Mouse (Mus musculus): Measurements from ENCODE around the gene Rpl3. TPM values are rescaled to one million over a fixed set of nuclear protein-coding genes. Genes with fewer than 3 reads are reported as not detected.

Gene Rpl3
- polyA plus RNA-seq, 1 experiment from 2014 or later, result 407 TPM

DNA sequence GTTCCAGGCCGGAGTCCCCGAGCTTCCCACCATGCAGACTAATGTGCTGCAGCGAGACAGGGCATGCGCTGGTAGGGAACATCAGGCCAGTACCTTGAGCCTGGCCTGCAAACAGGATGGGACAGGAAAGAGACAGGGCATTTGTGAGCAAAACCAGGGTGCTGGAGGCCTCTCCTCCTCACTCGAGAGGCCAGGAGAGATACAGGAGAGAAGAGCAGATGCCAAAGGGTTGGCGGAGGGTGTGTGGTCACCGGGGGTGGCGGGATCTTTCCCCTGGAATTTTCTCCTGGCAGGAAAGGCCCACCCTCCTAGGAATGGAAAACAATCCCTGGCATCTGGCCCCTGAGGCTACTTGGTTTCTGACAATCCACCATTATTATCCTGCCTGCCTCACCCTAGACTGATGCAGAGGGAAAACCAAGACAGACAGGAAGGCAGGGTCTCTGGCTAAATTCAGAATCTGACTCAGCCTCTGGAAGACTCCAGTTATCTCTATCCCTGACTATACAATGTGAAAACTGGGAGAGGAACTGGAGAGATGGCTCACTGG is 21.5 kb downstream of the Rpl3 start:
- no peak overlapping the region for H3K27ac ChIP-seq (ENCODE audit: low read depth)
- ATAC-seq (no peak), DNase-seq (no peak)
- H3K9me3 ChIP-seq (ENCODE audit: low read length), result no peaks in the 10 kb centered on the region
- H3K4me2 ChIP-seq (ENCODE audit: low read depth, low read length), result no peak overlapping the region
- no peak for TF ChIP-seq EP300 (IDR thresholded peaks at IDR 0.05; ENCODE audit: low read depth)
- no peak for TF ChIP-seq CTCF (IDR thresholded peaks at IDR 0.05; ENCODE audit: low read depth)
- H3K9ac ChIP-seq (replicated peaks), result no peak overlapping the region
- H3K4me1 ChIP-seq (ENCODE audit: insufficient read depth), result peaks cover 3% of the 10 kb centered on the region; the same call in 1 of the 2 replicates
- H3K36me3 ChIP-seq (replicated peaks; ENCODE audit: insufficient read depth, low read length), result no peaks in the 10 kb centered on the region
- no peak overlapping the region for H3K4me3 ChIP-seq (ENCODE audit: low read depth, low read length)
- 0 out of 2 replicates have a peak, but pooled peaks cover 2% of the 10 kb centered on the region for H3K27me3 ChIP-seq (ENCODE audit: insufficient read depth, low read length)
- 68% methylated on average over 8 of the region's 8 CpGs for WGBS (ENCODE audit: insufficient replicate concordance)

DNA sequence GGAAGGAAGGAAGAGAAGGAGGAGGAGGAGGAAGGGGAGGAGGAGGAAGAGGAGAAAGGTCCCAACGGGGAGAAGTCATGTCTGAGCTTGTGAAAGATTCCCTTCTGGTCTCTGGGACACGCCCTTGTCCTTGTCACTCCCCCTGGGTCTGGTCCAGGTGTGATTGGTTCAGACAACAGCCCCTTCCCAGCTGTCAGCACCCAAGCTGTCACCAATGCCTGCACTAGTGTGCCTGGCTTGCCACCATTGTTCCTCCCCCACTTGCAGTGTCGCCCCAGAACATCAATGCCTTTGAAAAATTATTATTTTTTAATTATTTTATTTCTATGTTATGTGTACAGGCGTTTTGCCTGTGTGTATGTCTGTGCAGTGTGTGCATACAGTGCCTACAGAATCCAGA is 22.5 kb downstream of the Rpl3 start:
- TF ChIP-seq EP300 (IDR thresholded peaks at IDR 0.05; ENCODE audit: low read depth) (no peak), CTCF (IDR thresholded peaks at IDR 0.05; ENCODE audit: low read depth) (no peak)
- Histone ChIP-seq H3K9ac (replicated peaks) (no peak overlapping the region), H3K4me1 (ENCODE audit: insufficient read depth) (peaks cover 3% of the 10 kb centered on the region; the same call in 1 of the 2 replicates), H3K4me2 (ENCODE audit: low read depth, low read length) (no peak overlapping the region), H3K4me3 (ENCODE audit: low read depth, low read length) (no peak overlapping the region), H3K27ac (ENCODE audit: low read depth) (no peak overlapping the region), H3K36me3 (replicated peaks; ENCODE audit: insufficient read depth, low read length) (no peaks in the 10 kb centered on the region), H3K9me3 (ENCODE audit: low read length) (no peaks in the 10 kb centered on the region), H3K27me3 (ENCODE audit: insufficient read depth, low read length) (0 out of 2 replicates have a peak, but pooled peaks cover 2% of the 10 kb centered on the region)
- no peak for ATAC-seq
- 50% methylated on average over 4 of the region's 4 CpGs for WGBS (ENCODE audit: insufficient replicate concordance)
- no peak for DNase-seq

DNA sequence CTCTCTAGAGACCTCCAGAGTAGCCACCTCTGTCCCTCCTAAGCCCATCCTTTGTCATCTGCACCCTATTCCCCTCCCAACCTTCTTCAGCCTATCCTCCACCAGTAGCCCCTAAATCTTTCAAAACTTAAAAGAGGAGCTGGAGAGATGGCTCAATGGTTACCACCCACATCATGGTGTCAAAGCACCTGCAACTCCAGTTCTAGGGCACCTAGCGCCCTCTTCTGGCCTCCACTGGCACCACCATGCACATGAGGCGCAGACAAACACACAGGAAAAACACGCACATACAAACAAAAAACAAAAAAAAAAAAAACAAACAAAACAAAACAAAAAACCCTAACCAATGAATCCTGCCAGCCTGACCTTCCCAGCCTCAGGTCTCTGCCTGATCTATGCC is 25.1 kb downstream of the Rpl3 start:
- no peak overlapping the region for H3K4me2 ChIP-seq (ENCODE audit: low read depth, low read length)
- no peak overlapping the region for H3K27ac ChIP-seq (ENCODE audit: low read depth)
- H3K4me1 ChIP-seq (ENCODE audit: insufficient read depth), result no peaks in the 10 kb centered on the region
- DNase-seq, result peak; percentile 50
- TF ChIP-seq EP300 (IDR thresholded peaks at IDR 0.05; ENCODE audit: low read depth) (no peak), CTCF (IDR thresholded peaks at IDR 0.05; ENCODE audit: low read depth) (peak; percentile 63)
- H3K36me3 ChIP-seq (replicated peaks; ENCODE audit: insufficient read depth, low read length), result no peaks in the 10 kb centered on the region
- ATAC-seq, result no peak
- no peak overlapping the region for H3K9ac ChIP-seq (replicated peaks)
- H3K27me3 ChIP-seq (ENCODE audit: insufficient read depth, low read length), result 0 out of 2 replicates have a peak, but pooled peaks cover 2% of the 10 kb centered on the region
- H3K4me3 ChIP-seq (ENCODE audit: low read depth, low read length), result no peak overlapping the region
- WGBS (ENCODE audit: insufficient replicate concordance), result 64% methylated on average over 3 of the region's 3 CpGs
- H3K9me3 ChIP-seq (ENCODE audit: low read length), result no peaks in the 10 kb centered on the region

DNA sequence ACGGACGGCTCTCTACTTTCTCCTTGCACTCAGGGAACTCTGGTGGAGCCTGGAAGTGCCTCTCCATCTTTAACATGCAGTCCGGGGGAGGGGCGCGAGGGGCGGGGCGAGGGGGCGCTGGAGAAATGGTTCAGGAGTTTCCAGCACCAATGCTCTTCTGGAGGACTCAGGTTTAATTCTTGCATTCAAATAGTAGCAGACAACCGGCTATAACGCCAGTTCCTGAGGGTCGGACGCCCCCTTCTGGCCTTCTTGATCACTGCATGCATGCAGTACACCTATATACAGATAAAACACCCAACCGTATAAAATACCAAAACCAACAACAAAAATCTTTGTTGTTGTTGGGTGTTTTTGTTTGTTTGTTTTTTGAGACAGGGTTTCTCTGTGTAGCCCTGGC is 26.3 kb downstream of the Rpl3 start:
- no peak overlapping the region for H3K4me2 ChIP-seq (ENCODE audit: low read depth, low read length)
- WGBS (ENCODE audit: insufficient replicate concordance), result 30% methylated on average over 13 of the region's 13 CpGs
- H3K4me1 ChIP-seq (ENCODE audit: insufficient read depth), result no peaks in the 10 kb centered on the region
- H3K9ac ChIP-seq (replicated peaks), result no peak overlapping the region
- H3K9me3 ChIP-seq (ENCODE audit: low read length), result no peaks in the 10 kb centered on the region
- DNase-seq, result peak; percentile 60
- H3K27me3 ChIP-seq (ENCODE audit: insufficient read depth, low read length), result 0 out of 2 replicates have a peak, but pooled peaks cover 2% of the 10 kb centered on the region
- no peak overlapping the region for H3K4me3 ChIP-seq (ENCODE audit: low read depth, low read length)
- H3K27ac ChIP-seq (ENCODE audit: low read depth), result no peak overlapping the region
- no peak for ATAC-seq
- H3K36me3 ChIP-seq (replicated peaks; ENCODE audit: insufficient read depth, low read length), result no peaks in the 10 kb centered on the region
- TF ChIP-seq CTCF (IDR thresholded peaks at IDR 0.05; ENCODE audit: low read depth), result peak; percentile 68
- no peak for TF ChIP-seq EP300 (IDR thresholded peaks at IDR 0.05; ENCODE audit: low read depth)

DNA sequence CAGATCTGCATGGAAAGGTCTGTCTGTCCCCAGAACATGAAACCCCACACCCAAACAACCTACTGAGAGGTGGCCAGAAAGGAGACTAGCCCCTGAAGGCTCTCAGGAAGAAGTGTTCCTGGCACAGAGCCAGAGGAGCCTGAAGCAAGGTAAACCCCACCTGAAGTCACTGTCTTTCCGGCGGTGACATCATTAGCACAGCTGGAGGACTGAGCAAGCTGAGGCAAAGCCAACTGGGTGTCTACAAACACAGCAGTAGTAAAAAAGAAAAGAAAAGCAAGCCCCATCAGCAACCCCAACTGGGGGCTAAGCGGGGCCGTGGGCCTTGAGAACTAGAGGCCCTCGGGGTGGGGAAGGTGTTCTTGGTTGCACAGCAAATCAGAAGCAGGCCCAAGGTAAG is 26.7 kb downstream of the Rpl3 start:
- Histone ChIP-seq H3K9ac (replicated peaks) (no peak overlapping the region), H3K27ac (ENCODE audit: low read depth) (no peak overlapping the region), H3K4me3 (ENCODE audit: low read depth, low read length) (no peak overlapping the region), H3K4me2 (ENCODE audit: low read depth, low read length) (no peak overlapping the region), H3K4me1 (ENCODE audit: insufficient read depth) (no peaks in the 10 kb centered on the region), H3K27me3 (ENCODE audit: insufficient read depth, low read length) (0 out of 2 replicates have a peak, but pooled peaks cover 2% of the 10 kb centered on the region), H3K9me3 (ENCODE audit: low read length) (no peaks in the 10 kb centered on the region), H3K36me3 (replicated peaks; ENCODE audit: insufficient read depth, low read length) (no peaks in the 10 kb centered on the region)
- ATAC-seq (no peak), DNase-seq (no peak)
- WGBS (ENCODE audit: insufficient replicate concordance), result 74% methylated on average over 5 of the region's 5 CpGs
- TF ChIP-seq EP300 (IDR thresholded peaks at IDR 0.05; ENCODE audit: low read depth) (no peak), CTCF (IDR thresholded peaks at IDR 0.05; ENCODE audit: low read depth) (no peak)

DNA sequence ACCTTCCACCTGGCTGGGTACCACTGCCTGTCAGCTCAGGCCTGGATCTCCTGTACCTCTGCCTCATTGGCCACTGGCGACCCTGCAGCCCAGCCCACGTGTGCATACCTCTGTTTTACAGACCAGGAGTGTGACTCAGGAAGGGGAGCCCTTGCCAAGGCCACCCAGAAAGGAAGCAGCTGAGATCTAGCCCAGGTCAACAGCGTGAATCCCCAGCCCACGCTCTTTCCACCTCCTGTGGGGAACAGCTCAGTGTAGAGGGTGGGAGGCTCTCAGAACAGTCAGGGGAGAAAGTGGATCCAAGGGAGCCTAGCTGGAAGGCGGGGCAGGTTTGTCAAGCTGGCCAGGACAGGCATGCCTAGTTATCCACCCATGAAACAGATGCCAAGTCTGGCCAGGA is 28.8 kb downstream of the Rpl3 start:
- DNase-seq, result no peak
- Histone ChIP-seq H3K36me3 (replicated peaks; ENCODE audit: insufficient read depth, low read length) (no peaks in the 10 kb centered on the region), H3K4me3 (ENCODE audit: low read depth, low read length) (no peak overlapping the region), H3K4me2 (ENCODE audit: low read depth, low read length) (no peak overlapping the region), H3K4me1 (ENCODE audit: insufficient read depth) (peaks cover 2% of the 10 kb centered on the region; the same call in 1 of the 2 replicates), H3K27me3 (ENCODE audit: insufficient read depth, low read length) (no peaks in the 10 kb centered on the region), H3K9ac (replicated peaks) (no peak overlapping the region; the same call in 1 of the 2 replicates), H3K9me3 (ENCODE audit: low read length) (no peaks in the 10 kb centered on the region), H3K27ac (ENCODE audit: low read depth) (no peak overlapping the region)
- TF ChIP-seq CTCF (IDR thresholded peaks at IDR 0.05; ENCODE audit: low read depth) (no peak), EP300 (IDR thresholded peaks at IDR 0.05; ENCODE audit: low read depth) (no peak)
- 66% methylated on average over 5 of the region's 5 CpGs for WGBS (ENCODE audit: insufficient replicate concordance)
- ATAC-seq, result no peak

Measured in liver, postnatal 0 days (tissue).